Mouse (Mus musculus) left cerebral cortex, postnatal 4 days (tissue): ENCODE measurements around the gene Arhgap9. TPM values are rescaled to one million over a fixed set of nuclear protein-coding genes. Genes with fewer than 3 reads are reported as not detected.

Experiments
- DNase-seq: peaks from one replicate; pipeline ENCODE4 v3.0.0-alpha.2; 2022
- intact Hi-C: fragments of 180-260 bp; cut with DNase I; formaldehyde crosslinking; loops from one replicate; pipeline ENCODE4 v1.15.1; 2025
- total RNA-seq, 2 experiments: library from RNA; stranded (reverse); gene quantifications; 2 replicates each; pipeline ENCODE4 v1.2.3; 2021

Arhgap9 gene
- total RNA-seq, 2 experiments from 2014 or later, result 0.56 to 1.1 TPM

DNA sequence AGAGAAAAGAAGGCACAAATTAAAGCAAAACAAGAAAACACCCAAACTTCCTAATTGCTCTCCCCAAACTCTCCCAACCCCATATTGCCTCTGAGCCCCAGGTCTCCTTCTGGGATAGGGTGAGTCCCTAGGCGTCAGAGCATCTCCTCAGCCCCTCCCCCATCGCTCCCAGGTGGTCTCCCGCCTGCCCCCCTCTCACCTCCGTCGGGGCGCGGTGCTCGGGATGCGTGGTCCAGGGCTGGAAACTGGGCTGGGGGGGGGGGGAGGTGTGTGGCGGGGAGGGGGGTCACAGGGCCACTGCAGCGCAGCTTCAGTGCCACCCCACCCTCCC, 19.6 kb downstream of the Arhgap9 start:
- intact Hi-C loops, result no loop called here
- DNase-seq, result no peak

- intact Hi-C loops, result no loop called here
- peak; percentile 87 for DNase-seq
Observed at GRCm38 (mm10) chr10:127341891-127342639, 20.3 kb downstream of the Arhgap9 start, which contains the start of gene Gli1. Gene Gli1 (minus strand): TSS chr10:127341974.

DNA sequence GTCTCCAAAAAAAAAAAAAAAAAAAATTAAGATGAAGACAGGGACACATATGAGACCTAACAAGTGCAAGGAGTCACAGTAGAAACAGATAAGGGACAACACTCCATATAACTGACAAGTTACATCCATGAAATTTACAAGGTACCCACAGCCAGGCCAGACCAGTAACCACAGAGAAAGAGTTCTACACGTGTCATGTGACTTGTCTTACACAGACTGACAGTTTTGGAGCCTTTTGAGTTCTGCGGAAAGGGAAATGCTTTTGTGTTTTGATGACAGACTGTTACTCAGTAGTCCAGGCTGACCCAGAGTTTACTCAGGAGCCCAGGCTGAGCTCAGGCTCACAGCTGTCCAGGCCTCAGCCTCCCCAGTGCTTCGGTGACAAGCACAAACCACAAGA, 21.3 kb downstream of the Arhgap9 start:
- intact Hi-C loops, result no loop called here
- no peak for DNase-seq

DNA sequence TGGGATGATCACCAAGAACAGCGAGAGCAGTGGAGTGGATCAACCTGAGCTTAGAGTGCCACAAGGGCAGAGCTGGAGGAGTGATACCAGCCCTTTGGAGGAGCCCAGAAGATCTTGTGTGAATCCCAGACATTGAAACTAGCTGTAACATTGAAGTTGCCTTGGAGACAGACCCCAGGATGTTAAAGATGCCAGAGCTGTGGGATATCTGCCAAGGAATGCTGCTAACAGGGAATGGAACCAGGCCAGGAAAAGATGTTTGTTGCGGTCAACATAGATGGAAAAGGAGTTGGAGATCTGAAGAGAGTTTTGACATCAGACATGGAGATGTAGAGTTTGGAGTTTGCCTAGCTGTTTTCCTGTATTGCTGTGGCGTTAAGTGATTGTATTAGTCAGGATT, 24.4 kb downstream of the Arhgap9 start:
- intact Hi-C loops, result no loop called here
- no peak for DNase-seq

- DNase-seq, result no peak
Observed at GRCm38 (mm10) chr10:127348957-127349356, 27.2 kb downstream of the Arhgap9 start.

DNA sequence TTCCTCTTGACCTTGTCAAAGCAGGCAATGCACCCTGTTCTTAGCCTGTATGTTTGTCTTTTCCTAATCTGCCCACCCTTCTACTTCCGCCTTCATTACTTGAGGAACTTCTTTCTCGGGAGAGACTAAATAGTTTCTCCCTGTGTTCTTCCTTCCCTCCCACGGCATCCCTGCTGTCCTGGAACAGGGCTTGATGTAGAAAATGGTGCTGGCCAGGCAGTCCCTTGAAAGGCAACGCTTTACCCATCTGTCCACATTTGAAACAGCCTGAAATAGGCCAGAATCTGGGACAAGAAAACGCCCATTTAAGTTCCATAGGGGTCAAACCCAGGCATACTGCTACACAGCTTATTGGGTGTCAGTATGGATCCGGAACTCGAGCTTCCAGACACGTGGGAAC, 28.0 kb downstream of the Arhgap9 start:
- no peak for DNase-seq
- intact Hi-C loops, result no loop called here

More at GRCm38 (mm10) chr10:127348957-127349356, 27.2 kb downstream of the Arhgap9 start:
- intact Hi-C loops, result no loop called here

- peak; percentile 64 for DNase-seq
- intact Hi-C loops, result no loop called here
Observed at GRCm38 (mm10) chr10:127350594-127351284, 29.0 kb downstream of the Arhgap9 start.

- no peak for DNase-seq
Observed at GRCm38 (mm10) chr10:127351285-127351595, 29.5 kb downstream of the Arhgap9 start.

DNA sequence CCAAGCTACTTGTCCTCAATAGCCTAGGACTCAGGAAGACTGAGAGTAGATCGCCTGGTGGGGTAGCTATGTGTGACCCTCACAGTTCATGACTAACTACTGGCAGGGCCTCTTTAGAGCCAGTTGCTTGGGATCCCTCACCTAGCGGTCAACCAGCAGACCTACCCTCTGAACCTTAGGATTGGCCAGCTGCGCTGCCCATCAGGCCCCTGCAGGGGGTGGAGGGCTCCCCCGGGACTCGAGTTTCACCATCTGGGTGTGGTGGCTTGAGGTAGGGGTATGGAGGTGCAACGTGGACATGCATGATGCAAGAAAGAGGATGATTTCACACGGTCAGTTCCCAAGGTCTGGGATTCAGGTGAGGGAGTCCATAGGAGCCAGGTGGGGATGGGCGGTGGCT, 30.0 kb downstream of the Arhgap9 start:
- intact Hi-C loops, result no loop called here
- no peak for DNase-seq

More at GRCm38 (mm10) chr10:127351285-127351595, 29.5 kb downstream of the Arhgap9 start:
- intact Hi-C loops, result no loop called here

DNA sequence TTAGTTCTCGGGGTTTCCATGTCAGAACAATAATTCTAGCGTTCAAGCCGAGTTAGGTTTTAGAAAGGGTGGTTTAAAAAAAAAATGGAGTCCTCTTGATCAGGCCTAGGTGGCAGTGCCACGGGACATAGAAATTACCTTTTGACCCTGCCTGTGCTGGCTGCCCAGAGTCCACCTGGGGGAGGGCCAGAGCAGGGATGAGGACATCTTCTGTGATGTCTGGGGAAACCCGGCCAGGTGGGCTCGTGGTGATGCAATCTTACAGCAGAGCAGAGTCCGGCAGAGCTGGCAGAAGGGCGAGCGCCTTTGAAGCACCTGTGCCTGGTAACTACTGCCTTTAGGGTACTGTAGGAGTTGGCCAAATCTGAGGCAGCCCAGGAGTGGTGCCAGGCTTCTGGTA, 30.4 kb downstream of the Arhgap9 start:
- intact Hi-C loops, result no loop called here
- no peak for DNase-seq

DNA sequence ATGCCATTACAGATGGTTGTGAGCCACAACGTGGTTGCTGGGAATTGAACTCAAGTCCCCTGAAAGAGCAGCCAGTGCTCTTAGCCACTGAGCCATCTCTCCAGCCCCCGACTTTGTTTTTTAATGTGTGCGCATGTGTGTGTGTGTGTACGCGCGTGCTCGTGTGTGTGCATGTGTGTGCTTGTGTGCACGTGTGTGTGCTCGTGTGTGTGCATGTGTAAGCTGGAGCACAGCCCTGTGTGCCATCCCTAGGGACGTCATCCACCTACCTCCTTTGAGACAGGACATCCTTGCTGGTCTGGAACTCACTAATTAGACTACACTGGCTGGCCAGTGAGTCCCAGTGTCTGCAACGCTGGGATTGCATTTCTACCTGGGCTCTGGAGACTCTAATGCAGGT, 31.0 kb downstream of the Arhgap9 start:
- no peak for DNase-seq
- intact Hi-C loops, result no loop called here

DNA sequence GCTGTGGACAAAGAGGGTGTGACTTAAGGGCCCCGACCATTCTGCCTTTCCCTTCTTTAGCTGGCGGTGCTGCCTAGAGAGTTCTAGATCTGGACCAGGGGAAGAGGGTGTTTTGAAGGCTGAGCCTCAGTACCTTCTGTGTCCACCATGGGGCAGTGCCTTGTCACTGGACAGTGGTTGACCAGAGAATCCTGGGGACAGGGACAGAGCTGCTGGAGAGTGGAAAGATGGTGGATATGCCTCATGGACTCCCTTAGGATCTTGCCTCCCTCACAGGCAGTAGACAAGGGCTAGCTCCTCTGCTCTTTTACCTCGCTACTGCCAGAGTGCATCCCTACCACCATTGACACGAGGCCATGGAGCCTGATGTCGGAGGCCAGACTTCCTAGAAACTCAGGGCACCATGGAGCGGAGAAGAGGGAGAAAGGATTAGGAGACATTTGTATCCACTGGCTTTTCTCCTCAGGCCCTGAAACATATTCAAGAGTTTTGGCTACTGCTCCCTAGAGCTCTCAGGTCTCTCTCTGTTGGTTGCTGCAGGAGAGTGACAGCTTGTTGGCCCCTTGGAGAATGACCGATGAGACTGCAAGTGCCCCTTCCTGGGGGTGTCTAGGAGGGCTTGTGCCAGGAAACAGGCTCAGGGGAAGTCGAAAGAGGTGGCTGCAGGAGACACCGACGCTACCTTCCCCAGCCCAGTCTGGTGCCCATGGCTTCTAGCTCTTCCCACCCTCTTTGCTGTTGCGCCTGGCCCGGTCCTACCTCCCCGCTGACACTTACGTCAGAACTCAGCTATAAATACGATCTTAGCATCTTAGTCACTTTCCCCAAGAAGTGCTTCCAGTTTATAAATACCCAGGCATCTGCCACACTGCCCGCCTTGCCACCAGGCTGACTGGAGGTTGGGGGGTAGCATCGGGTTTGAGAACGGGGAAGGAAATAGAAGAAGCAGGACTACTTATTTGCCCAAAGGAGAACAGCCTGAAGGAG, 32.4 kb downstream of the Arhgap9 start, which contains the start of gene Inhbe:
Inhbe (minus strand) TSS at position 503 of the 987 bp plus-strand sequence.
- DNase-seq, result no peak

GRCm38 (mm10) chr10:127355336-127355735, 33.6 kb downstream of the Arhgap9 start:
- intact Hi-C loops, result no loop called here
- no peak for DNase-seq

More for the DNA sequence above, 32.4 kb downstream of the Arhgap9 start, which contains the start of gene Inhbe:
- intact Hi-C loops, result no loop called here

- DNase-seq, result no peak
- intact Hi-C loops, result no loop called here
Observed at GRCm38 (mm10) chr10:127360714-127361113, 39.0 kb downstream of the Arhgap9 start.

DNA sequence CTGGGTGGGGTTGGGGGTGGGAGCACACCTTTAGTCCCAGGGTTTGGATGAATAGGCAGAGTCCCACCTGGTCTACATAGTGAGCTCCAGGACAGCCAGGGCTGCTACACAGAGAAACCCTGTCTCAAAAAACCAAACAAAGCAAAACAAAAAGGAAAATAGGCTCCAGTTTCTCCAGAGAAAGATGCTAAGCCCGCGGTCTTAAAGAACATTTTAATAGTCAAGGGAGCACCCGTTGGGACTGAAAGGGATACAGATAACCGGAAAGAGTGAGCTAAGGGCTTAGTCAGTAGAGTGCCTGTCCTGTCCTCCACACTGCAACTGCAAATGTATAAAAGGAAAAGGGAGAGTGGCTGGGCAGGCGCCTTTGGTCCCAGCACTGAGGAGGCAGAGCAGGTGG, 45.4 kb downstream of the Arhgap9 start:
- DNase-seq, result no peak
- intact Hi-C loops, result no loop called here

GRCm38 (mm10) chr10:127368273-127368672, 46.5 kb downstream of the Arhgap9 start:
- intact Hi-C loops, result no loop called here
- DNase-seq, result no peak

- no peak for DNase-seq
- intact Hi-C loops, result no loop called here
Observed at GRCm38 (mm10) chr10:127369834-127370820, 48.4 kb downstream of the Arhgap9 start, which contains the start of gene Inhbc. Gene Inhbc (minus strand): TSS chr10:127370431.

GRCm38 (mm10) chr10:127371023-127371422, 49.3 kb downstream of the Arhgap9 start:
- intact Hi-C loops, result no loop called here
- DNase-seq, result no peak

DNA sequence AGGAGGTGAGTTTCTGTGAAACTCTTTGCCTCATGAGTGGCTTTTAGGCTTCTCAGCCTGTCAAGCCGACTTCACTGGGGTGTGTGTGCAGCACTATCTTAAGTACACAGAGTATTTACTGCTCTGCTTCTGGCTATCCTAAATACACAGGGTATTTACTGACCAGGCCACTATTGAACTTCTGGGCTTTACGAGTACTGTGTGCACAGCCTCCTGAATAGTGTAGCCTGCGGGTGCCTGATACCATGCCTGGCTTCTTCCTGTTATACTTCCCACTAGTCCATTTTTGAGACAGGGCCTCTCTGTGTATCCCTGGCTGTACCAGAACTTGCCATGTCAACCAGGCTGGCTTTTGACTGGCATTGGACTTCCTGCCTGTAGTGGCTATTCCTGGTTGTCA, 55.9 kb downstream of the Arhgap9 start:
- intact Hi-C loops, result no loop called here
- no peak for DNase-seq
